Mouse (Mus musculus) embryo, embryonic 11.5 days (tissue): ENCODE results near the gene Sstr3.
A peak's percentile ranks its signal among the peaks of the same experiment; 100 is the strongest.

ENCODE experiments used
- DNase-seq: peaks from one replicate; pipeline ENCODE4 v3.0.0-alpha.2; 2012; ENCODE audit warnings: low read depth, low spot score

Sstr3 gene

GRCm38 (mm10) chr15:78530671-78531450 lies 13.6 kb downstream of the Sstr3 start, which contains the start of gene C1qtnf6:
TSS of gene C1qtnf6 (minus strand) at chr15:78531416.
- no peak for DNase-seq

- DNase-seq, result no peak
Observed at GRCm38 (mm10) chr15:78530141-78530540, 14.3 kb downstream of the Sstr3 start.

- DNase-seq, result peak; percentile 50
Observed at GRCm38 (mm10) chr15:78529428-78529990, 15.0 kb downstream of the Sstr3 start.

- DNase-seq, result no peak
Observed at GRCm38 (mm10) chr15:78528726-78529411, 15.6 kb downstream of the Sstr3 start.

GRCm38 (mm10) chr15:78527973-78528372 lies 16.5 kb downstream of the Sstr3 start:
- DNase-seq, result no peak

- no peak for DNase-seq
Observed at GRCm38 (mm10) chr15:78524163-78524562, 20.3 kb downstream of the Sstr3 start.

- DNase-seq, result no peak
Observed at GRCm38 (mm10) chr15:78521892-78522291, 22.6 kb downstream of the Sstr3 start.

GRCm38 (mm10) chr15:78521331-78521730 lies 23.2 kb downstream of the Sstr3 start:
- DNase-seq, result no peak

GRCm38 (mm10) chr15:78520112-78520715 lies 24.3 kb downstream of the Sstr3 start:
- DNase-seq, result no peak

GRCm38 (mm10) chr15:78518221-78518620 lies 26.3 kb downstream of the Sstr3 start:
- DNase-seq, result no peak

GRCm38 (mm10) chr15:78515759-78516158 lies 28.7 kb downstream of the Sstr3 start:
- DNase-seq, result no peak

- DNase-seq, result peak; percentile 67
Observed at GRCm38 (mm10) chr15:78514393-78515146, 29.9 kb downstream of the Sstr3 start.

GRCm38 (mm10) chr15:78513019-78513418 lies 31.5 kb downstream of the Sstr3 start:
- DNase-seq, result no peak

GRCm38 (mm10) chr15:78511951-78512350 lies 32.5 kb downstream of the Sstr3 start:
- DNase-seq, result no peak

- no peak for DNase-seq
Observed at GRCm38 (mm10) chr15:78510736-78511135, 33.7 kb downstream of the Sstr3 start.

- no peak for DNase-seq
Observed at GRCm38 (mm10) chr15:78510121-78510576, 34.3 kb downstream of the Sstr3 start.

- DNase-seq, result peak; percentile 45
Observed at GRCm38 (mm10) chr15:78509297-78509899, 35.1 kb downstream of the Sstr3 start.

- no peak for DNase-seq
Observed at GRCm38 (mm10) chr15:78508443-78508842, 36.0 kb downstream of the Sstr3 start.

GRCm38 (mm10) chr15:78505541-78505940 lies 38.9 kb downstream of the Sstr3 start:
- DNase-seq, result no peak

- no peak for DNase-seq
Observed at GRCm38 (mm10) chr15:78504816-78505215, 39.7 kb downstream of the Sstr3 start.

- no peak for DNase-seq
Observed at GRCm38 (mm10) chr15:78504013-78504412, 40.5 kb downstream of the Sstr3 start.
